Mouse (Mus musculus) hindbrain, embryonic 16.5 days (tissue): Measurements from ENCODE around the gene Olfr638. TPM values are rescaled to one million over a fixed set of nuclear protein-coding genes. Genes with fewer than 3 reads are reported as not detected.

Experiments used
- ATAC-seq: fragments of 200-750 bp; cut with Nextera tagmentation; 2 replicates; pipeline ENCODE4 v1.8.0; 2017; ENCODE audit warnings: moderate TSS enrichment, moderate library complexity
- H3K27ac ChIP-seq: fragments of 300-500 bp; sonication (generic); 2 replicates; pipeline ENCODE4 v1.5.1; 2014; ENCODE audit warnings: low read depth, mild to moderate bottlenecking, control low read depth, low read length, moderate library complexity
- H3K27me3 ChIP-seq: fragments of 300-500 bp; sonication (generic); replicated peaks from 2 replicates; pipeline ENCODE4 v1.6.1; 2014; ENCODE audit warnings: low read length; ENCODE audit not compliant: control insufficient read depth, insufficient read depth
- H3K36me3 ChIP-seq: fragments of 300-500 bp; sonication (generic); 2 replicates; pipeline ENCODE4 v1.6.1; 2014; ENCODE audit warnings: mild to moderate bottlenecking, low read length, moderate library complexity, mixed read lengths; ENCODE audit not compliant: control insufficient read depth, insufficient read depth
- H3K4me1 ChIP-seq: fragments of 300-500 bp; sonication (generic); 2 replicates; pipeline ENCODE4 v1.6.1; 2014; ENCODE audit warnings: low read depth, low read length; ENCODE audit not compliant: control insufficient read depth, insufficient read depth
- H3K4me2 ChIP-seq: fragments of 300-500 bp; sonication (generic); 2 replicates; pipeline ENCODE4 v1.6.1; 2014; ENCODE audit warnings: mild to moderate bottlenecking, low read length, control low read depth, moderate library complexity
- H3K4me3 ChIP-seq: fragments of 300-500 bp; sonication (generic); 2 replicates; pipeline ENCODE4 v1.5.1; 2014; ENCODE audit warnings: mild to moderate bottlenecking, low read length, control low read depth, moderate library complexity
- H3K9ac ChIP-seq: fragments of 300-500 bp; sonication (generic); 2 replicates; pipeline ENCODE4 v1.6.1; 2014; ENCODE audit warnings: low read depth, mild to moderate bottlenecking, control low read depth, low read length, moderate library complexity
- H3K9me3 ChIP-seq: fragments of 300-500 bp; sonication (generic); 2 replicates; pipeline ENCODE4 v1.6.1; 2014; ENCODE audit warnings: mild to moderate bottlenecking, low read length, moderate library complexity; ENCODE audit not compliant: control insufficient read depth
- WGBS: fragments of 180-500 bp; shearing (Covaris S2); extraction: QIAGEN DNeasy Blood & Tissue Kit; methylation state at CpG from one replicate; pipeline ENCODE4 v1.1.7; 2014; 5-methylcytosine and 5-hydroxymethylcytosine counted together
- polyA plus RNA-seq: library from polyadenylated mRNA; unstranded; fragments of >200 nt; fragmentation: Nextera tagmentation; extraction: Ambion mirVana; gene quantifications from 2 replicates; pipeline ENCODE4 v1.2.1, GENCODE M21; 2015

Olfr638 gene
- polyA plus RNA-seq, 1 experiment from 2014 or later = not detected

- no peaks in the 10 kb centered on the region for H3K4me1 ChIP-seq
- no peaks in the 10 kb centered on the region for H3K9me3 ChIP-seq
- H3K4me3 ChIP-seq = no peak within 1 kb of the TSS
- no peaks in the 10 kb centered on the region for H3K27me3 ChIP-seq
- 86% methylated on average over 1 of the region's 1 CpGs for WGBS
- H3K9ac ChIP-seq = no peak within 1 kb of the TSS
- no peak within 1 kb of the TSS for H3K27ac ChIP-seq
- no peaks in the 10 kb centered on the region for H3K36me3 ChIP-seq
- ATAC-seq = no peak
- H3K4me2 ChIP-seq = no peak within 1 kb of the TSS
Observed at GRCm38 (mm10) chr7:104035145-104035544, 36.6 kb downstream of the Olfr638 start, which contains the start of gene Olfr641. Gene Olfr641 (plus strand): TSS chr7:104035445.

- Histone ChIP-seq H3K4me3 (no peak overlapping the region), H3K4me2 (no peak overlapping the region), H3K27ac (no peak overlapping the region), H3K27me3 (no peaks in the 10 kb centered on the region), H3K36me3 (no peaks in the 10 kb centered on the region), H3K9ac (no peak overlapping the region), H3K4me1 (no peaks in the 10 kb centered on the region), H3K9me3 (no peaks in the 10 kb centered on the region)
- 93% methylated on average over 4 of the region's 4 CpGs for WGBS
- ATAC-seq = no peak
Observed at GRCm38 (mm10) chr7:104050745-104051144, 52.2 kb downstream of the Olfr638 start.

GRCm38 (mm10) chr7:104052566-104052965 lies 54.0 kb downstream of the Olfr638 start, which contains the start of gene Olfr642:
Gene Olfr642 (minus strand): TSS chr7:104052666.
- Histone ChIP-seq H3K9ac (no peak within 1 kb of the TSS), H3K4me2 (no peak within 1 kb of the TSS), H3K9me3 (no peaks in the 10 kb centered on the region), H3K4me1 (no peaks in the 10 kb centered on the region), H3K27me3 (no peaks in the 10 kb centered on the region), H3K27ac (no peak within 1 kb of the TSS), H3K36me3 (no peaks in the 10 kb centered on the region), H3K4me3 (no peak within 1 kb of the TSS)
- ATAC-seq = no peak
- WGBS = 84% methylated on average over 1 of the region's 1 CpGs

Other genes starting within 250 kb of the Olfr638 start
- gene Olfr630, start 241.4 kb upstream of the Olfr638 start, polyA plus RNA-seq = not detected in 2 replicates
- not detected in 2 replicates for gene Olfr69, start 227.2 kb upstream of the Olfr638 start, polyA plus RNA-seq
- gene Olfr68, start 219.0 kb upstream of the Olfr638 start, polyA plus RNA-seq = not detected in 2 replicates
- not detected in 2 replicates for gene Olfr67, start 206.9 kb upstream of the Olfr638 start, polyA plus RNA-seq
- gene Hbb-bt, start 184.8 kb upstream of the Olfr638 start, polyA plus RNA-seq = 1,299 and 1,681 TPM in 2 replicates
- 4,904 and 5,594 TPM in 2 replicates for gene Hbb-bs, start 170.7 kb upstream of the Olfr638 start, polyA plus RNA-seq
- not detected in 2 replicates for gene Hbb-bh2, start 158.2 kb upstream of the Olfr638 start, polyA plus RNA-seq
- 0.37 TPM in 1 of 2 replicates, not detected in the other for gene Hbb-bh1, start 155.6 kb upstream of the Olfr638 start, polyA plus RNA-seq
- gene Hbb-y, start 145.5 kb upstream of the Olfr638 start, polyA plus RNA-seq = 13.4 and 35.4 TPM in 2 replicates
- not detected in 2 replicates for gene Olfr66, start 112.5 kb upstream of the Olfr638 start, polyA plus RNA-seq
- not detected in 2 replicates for gene Olfr64, start 104.3 kb upstream of the Olfr638 start, polyA plus RNA-seq
- not detected in 2 replicates for gene Olfr65, start 95.3 kb upstream of the Olfr638 start, polyA plus RNA-seq
- not detected in 2 replicates for gene Olfr631, start 69.9 kb upstream of the Olfr638 start, polyA plus RNA-seq
- gene Olfr632, start 64.4 kb upstream of the Olfr638 start, polyA plus RNA-seq = not detected in 2 replicates
- not detected in 2 replicates for gene Olfr633, start 54.3 kb upstream of the Olfr638 start, polyA plus RNA-seq
- not detected in 2 replicates for gene Olfr635, start 27.6 kb upstream of the Olfr638 start, polyA plus RNA-seq
- gene Olfr639, start 18.6 kb downstream of the Olfr638 start, polyA plus RNA-seq = 0.03 TPM in 1 of 2 replicates, not detected in the other
- not detected in 2 replicates for gene Olfr640, start 26.8 kb downstream of the Olfr638 start, polyA plus RNA-seq
- not detected in 2 replicates for gene Olfr641, start 36.7 kb downstream of the Olfr638 start, polyA plus RNA-seq
- gene Olfr642, start 53.9 kb downstream of the Olfr638 start, polyA plus RNA-seq = not detected in 2 replicates
- gene 4930516K23Rik, start 62.7 kb downstream of the Olfr638 start, polyA plus RNA-seq = not detected in 2 replicates
- gene Olfr644, start 73.1 kb downstream of the Olfr638 start, polyA plus RNA-seq = not detected in 2 replicates
- not detected in 2 replicates for gene Olfr645, start 86.7 kb downstream of the Olfr638 start, polyA plus RNA-seq
- not detected in 2 replicates for gene Olfr646, start 106.1 kb downstream of the Olfr638 start, polyA plus RNA-seq
- not detected in 2 replicates for gene Ubqln5, start 131.1 kb downstream of the Olfr638 start, polyA plus RNA-seq
- not detected in 2 replicates for gene Olfr643, start 138.7 kb downstream of the Olfr638 start, polyA plus RNA-seq
- not detected in 2 replicates for gene Ubqln3, start 144.5 kb downstream of the Olfr638 start, polyA plus RNA-seq
- not detected in 2 replicates for gene Ubqlnl, start 151.8 kb downstream of the Olfr638 start, polyA plus RNA-seq
- gene Olfm5, start 166.1 kb downstream of the Olfr638 start, polyA plus RNA-seq = not detected in 2 replicates
- gene Olfr648, start 184.6 kb downstream of the Olfr638 start, polyA plus RNA-seq = 0.45 and 0.54 TPM in 2 replicates
- not detected in 2 replicates for gene Olfr649, start 197.2 kb downstream of the Olfr638 start, polyA plus RNA-seq
- gene Trim6, start 220.0 kb downstream of the Olfr638 start, polyA plus RNA-seq = 0.30 and 0.41 TPM in 2 replicates
- gene Trim34a, start 245.7 kb downstream of the Olfr638 start, polyA plus RNA-seq = 0.97 and 1.2 TPM in 2 replicates